Mouse (Mus musculus) testis, postnatal 10 days (tissue): ENCODE measurements at regions not wholly inside any gene's neighbourhood (a gene's known extent, or its start where the extent isn't known, plus 50 kb on each side); places are given as distances from the start of the nearest gene placed in this dataset.

Experiments used
- DNase-seq: peaks from one replicate; pipeline ENCODE4 v3.0.0; 2021; ENCODE audit warnings: low spot score

- DNase-seq = no peak
Observed at GRCm38 (mm10) chr13:41897481-41898317, 50.2 kb upstream of the Adtrp start.
